Mouse (Mus musculus) ovary, postnatal 36 days (tissue): ENCODE measurements around the gene Gm13304.
"Not testable (repeated sequence)": the region's sequence is repeated elsewhere in the genome, so short reads cannot be mapped to it uniquely, and the experiment has no call there.

Experiments
- DNase-seq: peaks from one replicate; pipeline ENCODE4 v3.0.0; 2022; ENCODE audit warnings: low spot score, mixed read lengths

Gm13304 gene

DNA sequence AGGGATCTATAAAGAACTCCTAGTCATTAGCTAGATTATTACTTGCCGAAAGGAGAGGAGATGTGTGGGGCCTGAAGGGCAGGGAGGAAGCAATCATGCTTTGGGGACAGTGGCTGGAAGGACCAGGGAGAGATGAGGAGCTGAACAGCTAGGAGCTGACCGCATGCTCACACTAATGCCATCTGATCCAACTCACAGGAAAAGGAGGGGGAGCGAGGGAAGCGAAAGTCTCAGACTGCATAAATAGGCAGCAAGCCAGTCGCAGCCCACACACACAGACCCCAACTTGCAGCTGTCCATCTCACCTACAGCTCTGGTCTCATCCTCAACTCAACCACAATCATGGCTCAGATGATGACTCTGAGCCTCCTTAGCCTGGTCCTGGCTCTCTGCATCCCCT, at the start of gene Gm13304:
TSS of gene Gm13304 (plus strand) at position 301 of the 400 bp plus-strand sequence.
- DNase-seq = not testable (repeated sequence)

DNA sequence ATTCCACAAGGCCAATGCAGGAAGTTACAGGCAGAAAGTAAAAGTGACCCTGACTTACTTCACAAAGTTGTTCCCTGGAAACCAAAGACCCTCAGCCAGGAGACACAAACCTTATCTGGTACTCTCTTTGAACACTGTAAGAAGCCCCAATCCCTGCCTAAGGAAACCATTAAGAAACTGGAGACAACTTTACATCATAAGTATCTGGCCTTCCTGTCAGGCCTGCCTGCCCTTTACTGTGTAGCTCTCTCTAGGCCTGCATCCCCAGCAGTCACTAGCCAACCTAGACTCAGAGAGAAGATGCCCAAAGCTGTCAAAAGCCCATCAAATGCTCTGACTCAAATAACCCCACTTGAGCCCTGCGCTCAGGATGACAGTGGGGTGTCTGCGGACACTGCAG, 23.7 kb upstream of the Gm13304 start, which contains the start of gene Gm3893:
TSS of gene Gm3893 (plus strand) at position 301 of the 400 bp plus-strand sequence.
- DNase-seq = not testable (repeated sequence)

DNA sequence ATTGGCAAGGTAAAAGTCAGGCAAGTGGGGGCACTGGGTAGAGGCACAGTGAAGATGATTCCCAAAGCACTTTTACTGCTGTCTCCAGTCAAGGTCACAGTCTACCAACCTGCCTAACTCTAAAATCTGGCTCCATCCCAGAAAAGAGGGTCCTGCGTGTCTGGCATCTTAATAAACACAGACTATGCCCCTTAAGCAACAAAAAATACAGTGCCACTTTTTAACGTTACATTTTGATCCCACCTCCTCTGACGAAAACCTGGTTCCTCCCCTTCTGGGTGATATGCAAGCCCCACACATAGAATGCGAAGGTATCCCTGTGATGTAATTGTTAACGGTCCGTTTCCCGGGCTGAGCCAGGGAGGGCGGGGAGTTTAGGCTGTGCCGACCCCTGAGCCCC, 38.5 kb downstream of the Gm13304 start, which contains the start of gene Gm13306:
TSS of gene Gm13306 (plus strand) at position 301 of the 400 bp plus-strand sequence.
- not testable (repeated sequence) for DNase-seq
